Mouse (Mus musculus) ES-E14 (cell line): ENCODE measurements around the gene Hist1h1a.

Source experiments
- CHD2 ChIP-seq: IDR thresholded peaks from 2 replicates; pipeline ENCODE4 v1.6.1; 2014; ENCODE audit warnings: mild to moderate bottlenecking, low read depth, low read length, inconsistent platforms
- MAFK ChIP-seq: IDR thresholded peaks from 2 replicates; pipeline ENCODE4 v1.6.1; 2014; ENCODE audit warnings: mild to moderate bottlenecking, low read depth, low read length, inconsistent platforms; ENCODE audit not compliant: insufficient read depth

GRCm38 (mm10) chr13:23717176-23717575, 46.3 kb upstream of the Hist1h1a start:
- TF ChIP-seq CHD2, result no peak
- TF ChIP-seq MAFK, result no peak
